ENCODE assay signal across 14 mouse cellular contexts in genomic region chr1:120112251-120113187, GRCm38 (mm10). TPM values are rescaled to one million over a fixed set of nuclear protein-coding genes. Genes with fewer than 3 reads are reported as not detected.
DNase-seq lines count a peak whose midpoint lies in the region; ATAC-seq and TF ChIP-seq lines count a peak whose summit lies in the region.
"Had no signal": no experiment of that assay in that cellular context is flagged by ENCODE, and none has a peak within 500 bp of the region (broad histone marks: within the 10 kb centered on the region; RNA-seq: fewer than 3 reads in every experiment).

No protein-coding gene starts in this region.

- H3K27ac ChIP-seq in embryonic facial prominence, embryonic 15.5 days (replicated peaks) = peak overlapping the region; percentile 69
- no peak overlapping the region for H3K27ac ChIP-seq in embryonic facial prominence, embryonic 10.5 days (replicated peaks)
- 0 out of 2 replicates have a peak overlapping the region, but pooled peaks have one; percentile 40 for H3K27ac ChIP-seq in limb, embryonic 15.5 days
- H3K27ac ChIP-seq: heart, embryonic 10.5 days; hindbrain, embryonic 15.5 days; midbrain, embryonic 13.5 days; stomach, embryonic 15.5 days had no signal

- POLR2A ChIA-PET in Patski (lab: Charles Lee) = interaction anchor here (0.7 to 0.8 kb wide), 2 partner anchors 9 to 331 kb away, joined by 3 read pairs; no protein-coding TSS in a partner anchor

- peaks cover 5% of the 10 kb centered on the region; the same call in 1 of the 2 replicates for H3K9me3 ChIP-seq in embryonic facial prominence, embryonic 15.5 days (replicated peaks)
- peaks cover 7% of the 10 kb centered on the region; the same call in 1 of the 2 replicates for H3K9me3 ChIP-seq in embryonic facial prominence, embryonic 10.5 days
- H3K9me3 ChIP-seq in limb, embryonic 15.5 days = no peaks in the 10 kb centered on the region
- H3K9me3 ChIP-seq: hindbrain, embryonic 15.5 days; midbrain, embryonic 13.5 days; stomach, embryonic 15.5 days had no signal

- H3K27me3 ChIP-seq in embryonic facial prominence, embryonic 15.5 days = no peaks in the 10 kb centered on the region
- no peaks in the 10 kb centered on the region for H3K27me3 ChIP-seq in embryonic facial prominence, embryonic 10.5 days (replicated peaks; ENCODE audit: low read depth, poor library complexity, severe bottlenecking)
- no peaks in the 10 kb centered on the region for H3K27me3 ChIP-seq in Patski
- H3K27me3 ChIP-seq in limb, embryonic 15.5 days = no peaks in the 10 kb centered on the region
- H3K27me3 ChIP-seq: hindbrain, embryonic 15.5 days; midbrain, embryonic 13.5 days; stomach, embryonic 15.5 days had no signal

- no peak for TF ChIP-seq CTCF in Patski (IDR thresholded peaks at IDR 0.05)

- CTCF ChIA-PET in Patski (lab: Charles Lee) = interaction anchor here (1.4 kb wide), 1 partner anchor 14 kb away, joined by 3 read pairs; no protein-coding TSS in a partner anchor

- no peak overlapping the region for H3K4me3 ChIP-seq in embryonic facial prominence, embryonic 15.5 days (replicated peaks)
- no peak overlapping the region for H3K4me3 ChIP-seq in embryonic facial prominence, embryonic 10.5 days
- H3K4me3 ChIP-seq in limb, embryonic 15.5 days = no peak overlapping the region
- H3K4me3 ChIP-seq: heart, embryonic 10.5 days; hindbrain, embryonic 15.5 days; midbrain, embryonic 13.5 days; stomach, embryonic 15.5 days had no signal

- ATAC-seq in embryonic facial prominence, embryonic 15.5 days (ENCODE audit: insufficient number of reproducible peaks, low FRiP score, low TSS enrichment, low read depth) = no peak
- peak; percentile 54 for ATAC-seq in Patski
- no peak for ATAC-seq in limb, embryonic 15.5 days (ENCODE audit: insufficient number of reproducible peaks, low FRiP score, low TSS enrichment, low read depth)
- ATAC-seq: midbrain, embryonic 13.5 days had no signal

- peaks cover 36% of the 10 kb centered on the region for H3K36me3 ChIP-seq in embryonic facial prominence, embryonic 15.5 days
- H3K36me3 ChIP-seq in embryonic facial prominence, embryonic 10.5 days (replicated peaks) = peaks cover 61% of the 10 kb centered on the region
- H3K36me3 ChIP-seq in limb, embryonic 15.5 days = peaks cover 50% of the 10 kb centered on the region

- peaks cover 6% of the 10 kb centered on the region; the same call in 1 of the 2 replicates for H3K4me1 ChIP-seq in embryonic facial prominence, embryonic 15.5 days
- 0 out of 2 replicates have a peak, but pooled peaks cover 6% of the 10 kb centered on the region for H3K4me1 ChIP-seq in embryonic facial prominence, embryonic 10.5 days
- H3K4me1 ChIP-seq in limb, embryonic 15.5 days = peaks cover 7% of the 10 kb centered on the region; the same call in 1 of the 2 replicates
- H3K4me1 ChIP-seq: midbrain, embryonic 13.5 days had no signal

- in situ Hi-C loops in Patski (cut with MboI; ENCODE audit: low pct_unique_long_range_greater_than_20kb) = no loop called here

- no peak for DNase-seq in embryonic facial prominence, embryonic 10.5 days (ENCODE audit: low spot score)
- DNase-seq in 3T3-L1 (ENCODE audit: low read depth, low spot score) (peak; percentile 36), Patski (ENCODE audit: low read depth, low spot score) (no peak)
- DNase-seq in natural killer cell, adult 2 months (ENCODE audit: low spot score in 2 of 2) = no peak
- no peak for DNase-seq in urinary bladder, postnatal 10 days (ENCODE audit: low spot score)
- DNase-seq in urinary bladder, postnatal 14 days (ENCODE audit: low spot score) = no peak
- DNase-seq: cerebellum, postnatal 14 days; kidney, postnatal 4 days had no signal

- no peak overlapping the region for H3K9ac ChIP-seq in embryonic facial prominence, embryonic 15.5 days
- no peak overlapping the region for H3K9ac ChIP-seq in limb, embryonic 15.5 days
- H3K9ac ChIP-seq: hindbrain, embryonic 15.5 days; midbrain, embryonic 13.5 days; stomach, embryonic 15.5 days had no signal

- no peak overlapping the region for H3K4me2 ChIP-seq in embryonic facial prominence, embryonic 15.5 days (replicated peaks)
- no peak overlapping the region for H3K4me2 ChIP-seq in limb, embryonic 15.5 days
- H3K4me2 ChIP-seq: hindbrain, embryonic 15.5 days; midbrain, embryonic 13.5 days; stomach, embryonic 15.5 days had no signal

- WGBS in embryonic facial prominence, embryonic 15.5 days = 82% methylated on average over 12 of the region's 12 CpGs
- WGBS in embryonic facial prominence, embryonic 10.5 days = 90% methylated on average over 12 of the region's 12 CpGs
- 81% methylated on average over 12 of the region's 12 CpGs for WGBS in limb, embryonic 15.5 days

RNA-seq across cellular contexts. Expression of gene Dbi, which starts 8.4 kb away (rescaled TPM):
- 797 and 816 TPM in 2 replicates for polyA plus RNA-seq in embryonic facial prominence, embryonic 15.5 days (2015; fragmentation: Nextera tagmentation; extraction: Ambion mirVana)
- 693 and 727 TPM in 2 replicates for polyA plus RNA-seq in embryonic facial prominence, embryonic 10.5 days (2016; fragmentation: Nextera tagmentation; extraction: Ambion mirVana)
- 680 TPM for polyA plus RNA-seq in Patski (2021)
- 1,033 and 1,050 TPM in 2 replicates for polyA plus RNA-seq in limb, embryonic 15.5 days (2015; fragmentation: Nextera tagmentation; extraction: Ambion mirVana)

RNA-seq across cellular contexts. Expression of gene 3110009E18Rik, which starts 8.5 kb away (rescaled TPM):
- polyA plus RNA-seq in embryonic facial prominence, embryonic 15.5 days (2015; fragmentation: Nextera tagmentation; extraction: Ambion mirVana) = 17.9 and 19.1 TPM in 2 replicates
- 19.8 and 20.7 TPM in 2 replicates for polyA plus RNA-seq in embryonic facial prominence, embryonic 10.5 days (2016; fragmentation: Nextera tagmentation; extraction: Ambion mirVana)
- polyA plus RNA-seq in Patski (2021) = 10.6 TPM
- 15.1 and 17.4 TPM in 2 replicates for polyA plus RNA-seq in limb, embryonic 15.5 days (2015; fragmentation: Nextera tagmentation; extraction: Ambion mirVana)

RNA-seq across cellular contexts. Expression of gene Tmem37, which starts 38.6 kb away (rescaled TPM):
- polyA plus RNA-seq in embryonic facial prominence, embryonic 15.5 days (2015; fragmentation: Nextera tagmentation; extraction: Ambion mirVana) = 9.9 and 11.4 TPM in 2 replicates
- 5.2 and 7.2 TPM in 2 replicates for polyA plus RNA-seq in embryonic facial prominence, embryonic 10.5 days (2016; fragmentation: Nextera tagmentation; extraction: Ambion mirVana)
- 59.6 TPM for polyA plus RNA-seq in Patski (2021)
- 7.6 and 9.4 TPM in 2 replicates for polyA plus RNA-seq in limb, embryonic 15.5 days (2015; fragmentation: Nextera tagmentation; extraction: Ambion mirVana)
